ENCODE assay signal across 8 mouse cellular contexts in the genomic region with DNA sequence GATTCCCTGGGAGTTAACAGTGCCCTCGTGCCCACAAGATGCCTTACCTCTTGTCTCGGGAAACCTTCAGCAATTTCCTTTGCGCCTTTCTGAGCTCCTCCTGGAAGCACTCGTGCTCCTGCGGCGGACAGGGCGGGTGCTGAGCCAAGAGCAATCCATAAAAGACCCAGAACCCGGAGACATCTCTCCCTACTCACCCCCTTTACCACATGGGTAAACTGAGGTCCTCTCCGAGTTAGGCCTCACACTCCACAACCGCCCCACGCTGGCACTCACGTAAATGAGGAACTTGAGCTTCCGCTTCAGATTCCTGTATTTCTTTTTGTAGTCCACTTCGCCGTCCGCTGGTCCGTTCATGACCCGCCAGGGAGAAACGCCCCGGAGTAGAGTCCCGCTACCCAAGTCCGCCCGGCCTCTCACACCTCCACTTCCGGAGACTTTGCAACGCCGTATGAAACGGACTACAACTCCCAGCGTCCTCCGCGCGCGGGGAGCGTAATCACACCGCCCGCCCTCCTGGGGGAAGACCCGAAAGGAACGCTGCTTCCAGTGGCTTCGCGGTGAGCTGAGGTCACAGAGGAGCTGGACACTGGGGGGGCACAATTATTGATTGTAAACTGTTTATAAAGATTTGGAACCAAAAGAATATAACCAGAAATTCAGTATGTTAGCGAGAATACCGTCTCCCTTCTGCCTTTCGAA. TPM values are rescaled to one million over a fixed set of nuclear protein-coding genes. Genes with fewer than 3 reads are reported as not detected.
A peak's percentile ranks its signal among the peaks of the same experiment; 100 is the strongest.
DNase-seq lines count a peak whose midpoint lies in the region; ATAC-seq and TF ChIP-seq lines count a peak whose summit lies in the region.

Hirip3 (plus strand) TSS at position 544 of the 702 bp plus-strand sequence.

- H3K4me1 ChIP-seq in cortical plate, adult 2 months (ENCODE audit: control insufficient read depth, insufficient read depth, low read length), result peaks cover 4% of the 10 kb centered on the region

- peak within 1 kb of the TSS; percentile 41 for H3K4me3 ChIP-seq in cortical plate, adult 2 months (ENCODE audit: insufficient read depth, low read length)

- peak within 1 kb of the TSS; percentile 46 for H3K27ac ChIP-seq in cortical plate, adult 2 months (ENCODE audit: insufficient read depth, low read length)

- peak; percentile 81 for ATAC-seq in activated CD4-positive, CD25-positive, alpha-beta regulatory T cell, adult 4 months
- peak; percentile 89 for ATAC-seq in megakaryocyte progenitor cell, adult 5-6 weeks (replicated peaks; ENCODE audit: poor library complexity)

- no peak for TF ChIP-seq CTCF in cortical plate, adult 2 months (IDR thresholded peaks at IDR 0.05; ENCODE audit: extremely low read depth, insufficient read depth, low read length)

- peak; percentile 81 for TF ChIP-seq POLR2A in cortical plate, adult 2 months (IDR thresholded peaks at IDR 0.05; ENCODE audit: extremely low read depth, insufficient read depth, low read length)

- peak; percentile 93 for DNase-seq in gastrocnemius, postnatal 10 days
- DNase-seq in induced T-regulatory cell, adult 2 months (ENCODE audit: low read depth), result peak; percentile 97
- peak; percentile 81 to 93 for DNase-seq in left cerebral cortex, adult 9 months (ENCODE audit: low spot score in 2 of 2)
- DNase-seq in right cerebral cortex, postnatal 14 days, result peak; percentile 93
- DNase-seq in urinary bladder, postnatal 36 days (ENCODE audit: low spot score in 2 of 2), result peak; percentile 92 to 97

RNA-seq across cellular contexts. Expression of gene Hirip3, which starts in this region (rescaled TPM):
- polyA plus RNA-seq in activated CD4-positive, CD25-positive, alpha-beta regulatory T cell, adult 4 months (2017; shearing (Covaris generic)), result 10 to 100 TPM; 10.5 to 18.4 TPM
- 58.5 and 69.2 TPM in 2 replicates for polyA plus RNA-seq in cortical plate, adult 2 months (2012; rRNA removed)
- 10 to 100 TPM; 11.9 to 18.1 TPM for total RNA-seq in gastrocnemius, postnatal 10 days (2021)
- 21.8 and 27.5 TPM in 2 replicates for total RNA-seq in megakaryocyte progenitor cell, adult 5-6 weeks (2015)
- 215 and 246 TPM in 2 replicates for total RNA-seq in megakaryocyte progenitor cell, adult 5-6 weeks (2017)

Comparison
In these comparisons a context has a peak if more than half of its experiments do, and no peak if none do; other contexts are left out.
1. Peak in every context shown above with its lines: DNase-seq, ATAC-seq, H3K4me3 ChIP-seq and H3K27ac ChIP-seq.